Mouse (Mus musculus) heart, embryonic 15.5 days (tissue): Measurements from ENCODE around the gene Fam169b. TPM values are rescaled to one million over a fixed set of nuclear protein-coding genes. Genes with fewer than 3 reads are reported as not detected.

Experiments
- ATAC-seq: fragments of 200-750 bp; cut with Nextera tagmentation; replicated peaks from 2 replicates; pipeline ENCODE4 v1.8.0; 2017; ENCODE audit warnings: low read depth, moderate TSS enrichment; ENCODE audit not compliant: insufficient number of reproducible peaks, insufficient read depth, low FRiP score
- H3K27ac ChIP-seq: fragments of 300-500 bp; sonication (generic); 2 replicates; pipeline ENCODE4 v1.5.1; 2015; ENCODE audit warnings: mild to moderate bottlenecking, inconsistent platforms
- H3K27me3 ChIP-seq: fragments of 300-500 bp; sonication (generic); 2 replicates; pipeline ENCODE4 v1.6.1; 2015; ENCODE audit warnings: inconsistent platforms
- H3K36me3 ChIP-seq: fragments of 300-500 bp; sonication (generic); 2 replicates; pipeline ENCODE4 v1.6.1; 2015; ENCODE audit warnings: mild to moderate bottlenecking, inconsistent platforms
- H3K4me1 ChIP-seq: fragments of 300-500 bp; sonication (generic); replicated peaks from 2 replicates; pipeline ENCODE4 v1.6.1; 2015; ENCODE audit warnings: inconsistent platforms
- H3K4me2 ChIP-seq: fragments of 300-500 bp; sonication (generic); 2 replicates; pipeline ENCODE4 v1.6.1; 2015; ENCODE audit warnings: inconsistent platforms, mild to moderate bottlenecking, moderate library complexity
- H3K4me3 ChIP-seq: fragments of 300-500 bp; sonication (generic); 2 replicates; pipeline ENCODE4 v1.5.1; 2015; ENCODE audit warnings: mild to moderate bottlenecking, inconsistent platforms
- H3K9ac ChIP-seq: fragments of 300-500 bp; sonication (generic); 2 replicates; pipeline ENCODE4 v1.6.1; 2015; ENCODE audit warnings: mild to moderate bottlenecking, inconsistent platforms
- H3K9me3 ChIP-seq: fragments of 300-500 bp; sonication (generic); replicated peaks from 2 replicates; pipeline ENCODE4 v1.6.1; 2016; ENCODE audit warnings: inconsistent platforms
- WGBS: fragments of 180-500 bp; shearing (Covaris S2); methylation state at CpG from one replicate; pipeline ENCODE4 v1.1.7; 2015; ENCODE audit warnings: mixed read lengths; 5-methylcytosine and 5-hydroxymethylcytosine counted together
- polyA plus RNA-seq: library from polyadenylated mRNA; unstranded; fragments of >200 nt; fragmentation: Nextera tagmentation; extraction: Ambion mirVana; gene quantifications from 2 replicates; pipeline ENCODE4 v1.2.1, GENCODE M21; 2015

Fam169b gene
- polyA plus RNA-seq, 1 experiment from 2014 or later = 1.0 TPM

DNA sequence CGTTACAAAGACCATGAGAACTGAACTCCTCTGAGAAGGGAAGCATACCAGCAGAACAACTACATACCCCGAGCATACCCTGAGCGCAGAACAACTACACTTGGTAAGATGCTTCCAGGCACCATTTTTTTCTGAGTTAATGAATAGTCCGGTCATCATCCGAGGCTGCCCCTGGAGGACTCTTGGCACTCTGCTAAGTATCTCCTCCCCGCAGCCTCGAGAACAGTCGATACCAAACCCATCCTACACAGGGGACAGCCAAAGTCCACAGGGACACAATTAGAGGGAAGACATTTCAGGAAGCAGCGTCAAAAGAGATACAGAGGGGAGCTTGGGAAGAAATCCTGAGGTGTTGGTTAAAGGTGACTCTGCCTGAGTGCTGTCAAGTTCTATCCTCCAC, 32.4 kb upstream of the Fam169b start:
- no peak for ATAC-seq
- WGBS = 73% methylated on average over 9 of the region's 9 CpGs

GRCm38 (mm10) chr7:68245681-68246080, 28.0 kb upstream of the Fam169b start:
- ATAC-seq = no peak
- Histone ChIP-seq H3K36me3 (no peaks in the 10 kb centered on the region), H3K4me3 (no peak overlapping the region), H3K27me3 (no peaks in the 10 kb centered on the region), H3K9ac (no peak overlapping the region), H3K4me1 (no peaks in the 10 kb centered on the region), H3K9me3 (no peaks in the 10 kb centered on the region), H3K27ac (no peak overlapping the region), H3K4me2 (no peak overlapping the region)
- 50% methylated on average over 4 of the region's 4 CpGs for WGBS

More for the DNA sequence above, 32.4 kb upstream of the Fam169b start:
- Histone ChIP-seq H3K27me3 (no peaks in the 10 kb centered on the region), H3K36me3 (no peaks in the 10 kb centered on the region), H3K4me3 (no peak overlapping the region), H3K4me1 (no peaks in the 10 kb centered on the region), H3K9me3 (no peaks in the 10 kb centered on the region), H3K27ac (no peak overlapping the region), H3K9ac (no peak overlapping the region), H3K4me2 (no peak overlapping the region)

GRCm38 (mm10) chr7:68246249-68246648, 27.4 kb upstream of the Fam169b start:
- Histone ChIP-seq H3K9me3 (no peaks in the 10 kb centered on the region), H3K27me3 (no peaks in the 10 kb centered on the region), H3K27ac (no peak overlapping the region), H3K4me1 (no peaks in the 10 kb centered on the region), H3K4me2 (no peak overlapping the region), H3K9ac (no peak overlapping the region), H3K4me3 (no peak overlapping the region), H3K36me3 (no peaks in the 10 kb centered on the region)
- no peak for ATAC-seq
- WGBS = 69% methylated on average over 8 of the region's 8 CpGs

DNA sequence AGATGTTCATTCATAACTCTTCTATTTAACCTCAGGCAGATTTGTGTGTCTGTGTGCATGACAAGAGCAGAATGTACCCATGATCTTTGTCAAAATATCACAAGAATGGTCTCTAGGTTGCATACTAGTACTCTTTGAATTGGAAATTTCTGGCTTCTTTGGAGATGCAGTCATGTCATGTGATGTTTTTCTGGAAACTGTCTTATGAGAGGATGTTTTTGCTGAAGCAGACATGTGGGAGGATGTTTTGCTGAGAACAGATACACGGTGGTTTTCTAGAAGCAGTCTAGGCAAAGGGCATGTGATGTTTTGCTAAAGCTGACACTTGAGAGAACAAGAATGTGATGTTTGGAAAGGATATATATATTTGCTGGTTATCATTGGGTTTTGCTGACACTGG, 23.2 kb upstream of the Fam169b start:
- H3K9me3 ChIP-seq = no peaks in the 10 kb centered on the region
- no peaks in the 10 kb centered on the region for H3K4me1 ChIP-seq
- no peak overlapping the region for H3K27ac ChIP-seq
- 45% methylated on average over 1 of the region's 1 CpGs for WGBS
- no peak overlapping the region for H3K4me2 ChIP-seq
- no peaks in the 10 kb centered on the region for H3K36me3 ChIP-seq
- ATAC-seq = no peak
- H3K9ac ChIP-seq = no peak overlapping the region
- no peaks in the 10 kb centered on the region for H3K27me3 ChIP-seq
- no peak overlapping the region for H3K4me3 ChIP-seq

DNA sequence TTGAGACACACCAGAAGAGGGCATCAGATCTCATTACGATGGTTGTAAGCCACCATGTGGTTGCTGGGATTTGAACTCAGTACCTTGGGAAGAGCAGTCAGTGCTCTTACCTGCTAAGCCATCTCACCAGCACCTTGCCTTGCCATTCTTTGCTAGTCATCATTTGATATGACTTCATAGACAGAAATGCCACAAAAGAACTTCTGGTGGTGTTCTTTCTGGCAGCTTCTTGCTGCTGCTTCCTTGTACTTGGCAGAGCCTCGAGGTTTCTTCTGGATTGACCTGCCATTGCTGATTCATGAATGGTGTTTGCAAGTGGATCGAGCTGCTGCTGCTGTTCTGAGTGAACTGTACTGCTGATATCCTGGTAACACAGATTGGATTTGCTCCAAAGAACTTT, 22.7 kb upstream of the Fam169b start:
- H3K4me1 ChIP-seq = no peaks in the 10 kb centered on the region
- no peak for ATAC-seq
- no peaks in the 10 kb centered on the region for H3K36me3 ChIP-seq
- no peaks in the 10 kb centered on the region for H3K27me3 ChIP-seq
- no peak overlapping the region for H3K27ac ChIP-seq
- no peaks in the 10 kb centered on the region for H3K9me3 ChIP-seq
- 83% methylated on average over 3 of the region's 3 CpGs for WGBS
- H3K4me3 ChIP-seq = no peak overlapping the region
- no peak overlapping the region for H3K9ac ChIP-seq
- H3K4me2 ChIP-seq = no peak overlapping the region

- Histone ChIP-seq H3K4me2 (peak overlapping the region; percentile 30; the same call in 1 of the 2 replicates), H3K4me3 (no peak overlapping the region), H3K36me3 (no peaks in the 10 kb centered on the region), H3K9ac (no peak overlapping the region), H3K4me1 (peaks cover 20% of the 10 kb centered on the region), H3K27me3 (no peaks in the 10 kb centered on the region), H3K9me3 (no peaks in the 10 kb centered on the region), H3K27ac (peak overlapping the region; percentile 75)
- 48% methylated on average over 2 of the region's 2 CpGs for WGBS
- ATAC-seq = no peak
Observed at GRCm38 (mm10) chr7:68257767-68258166, 15.9 kb upstream of the Fam169b start.

GRCm38 (mm10) chr7:68258326-68259150, 15.1 kb upstream of the Fam169b start:
- H3K9me3 ChIP-seq = no peaks in the 10 kb centered on the region
- no peaks in the 10 kb centered on the region for H3K27me3 ChIP-seq
- no peaks in the 10 kb centered on the region for H3K36me3 ChIP-seq
- H3K27ac ChIP-seq = peak overlapping the region; percentile 75
- H3K4me3 ChIP-seq = no peak overlapping the region
- ATAC-seq = peak; percentile 87
- H3K4me2 ChIP-seq = peak overlapping the region; percentile 30
- 38% methylated on average over 17 of the region's 17 CpGs for WGBS
- no peak overlapping the region for H3K9ac ChIP-seq
- peaks cover 25% of the 10 kb centered on the region for H3K4me1 ChIP-seq

GRCm38 (mm10) chr7:68259523-68260081, 14.0 kb upstream of the Fam169b start:
- Histone ChIP-seq H3K36me3 (no peaks in the 10 kb centered on the region), H3K9ac (no peak overlapping the region), H3K4me3 (no peak overlapping the region), H3K27ac (no peak overlapping the region), H3K27me3 (no peaks in the 10 kb centered on the region), H3K4me1 (peaks cover 35% of the 10 kb centered on the region), H3K4me2 (no peak overlapping the region), H3K9me3 (no peaks in the 10 kb centered on the region)
- ATAC-seq = no peak
- 61% methylated on average over 6 of the region's 6 CpGs for WGBS

DNA sequence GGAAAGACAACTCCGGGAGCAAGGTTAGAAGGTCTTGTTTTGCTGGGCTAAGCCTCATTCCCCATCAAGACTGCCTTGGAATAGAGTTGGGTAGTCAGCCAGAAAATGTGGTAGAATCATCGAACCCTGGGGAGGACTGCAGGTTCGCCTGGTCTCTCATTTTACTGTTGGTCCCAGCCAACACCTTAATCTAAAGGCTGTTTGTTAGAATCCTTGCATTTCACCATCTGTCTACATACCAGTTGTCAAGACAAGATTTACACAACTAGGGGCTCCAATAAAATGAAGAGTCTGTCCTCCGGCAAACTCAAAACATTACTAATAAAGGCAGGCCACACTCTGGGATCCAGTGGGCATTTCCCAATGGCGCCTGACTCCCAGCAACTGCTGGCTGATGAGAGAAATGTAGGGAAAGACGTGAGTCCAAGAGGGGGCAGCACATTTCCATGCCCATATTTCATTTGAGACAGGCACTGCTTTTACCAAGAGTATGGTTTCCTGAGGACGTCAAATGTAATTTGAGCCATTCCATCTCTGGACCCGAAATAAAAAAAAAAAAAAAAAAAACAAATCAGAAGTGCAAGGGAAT, 10.9 kb upstream of the Fam169b start:
- peak overlapping the region; percentile 23; the same call in 1 of the 2 replicates for H3K27ac ChIP-seq
- no peaks in the 10 kb centered on the region for H3K9me3 ChIP-seq
- no peak overlapping the region for H3K4me2 ChIP-seq
- H3K4me3 ChIP-seq = no peak overlapping the region
- H3K4me1 ChIP-seq = peaks cover 34% of the 10 kb centered on the region
- peaks cover 3% of the 10 kb centered on the region; the same call in 1 of the 2 replicates for H3K27me3 ChIP-seq
- H3K36me3 ChIP-seq = no peaks in the 10 kb centered on the region
- no peak for ATAC-seq
- WGBS = 60% methylated on average over 8 of the region's 8 CpGs
- H3K9ac ChIP-seq = no peak overlapping the region

DNA sequence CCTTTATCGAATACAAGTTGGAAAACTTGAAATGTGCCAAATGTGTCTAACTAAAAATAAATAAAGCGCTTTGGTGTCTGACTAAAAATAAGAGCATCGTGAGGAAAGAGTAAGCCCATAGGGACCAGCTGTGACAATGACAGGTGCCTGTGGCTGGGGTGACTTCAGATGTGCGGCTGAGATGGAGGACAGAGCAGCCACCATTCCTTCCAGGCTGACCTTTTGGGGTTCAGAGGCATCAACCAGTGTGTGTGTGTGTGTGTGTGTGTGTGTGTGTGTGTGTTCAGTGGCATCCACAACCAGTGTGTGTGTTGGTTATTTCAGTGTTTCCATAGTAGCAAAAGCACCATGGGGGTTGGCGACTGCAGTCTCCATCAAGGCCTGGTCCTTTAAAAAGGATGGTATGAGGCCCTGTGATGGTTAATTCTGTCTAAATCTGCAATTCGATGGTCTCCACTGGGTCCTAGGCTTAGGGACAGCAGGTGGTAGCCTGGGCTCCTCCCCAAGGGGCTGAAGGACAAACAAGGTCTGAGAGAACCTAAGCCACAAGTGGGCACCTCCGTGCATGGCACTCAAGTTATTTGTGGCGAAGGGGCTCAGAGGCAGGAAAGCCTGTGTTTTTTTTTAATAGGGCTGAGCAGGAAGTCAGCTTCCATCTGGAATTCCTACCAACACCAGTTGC, 10.2 kb upstream of the Fam169b start:
- ATAC-seq = peak; percentile 11; the same call in 1 of the 2 replicates
- Histone ChIP-seq H3K4me2 (peak overlapping the region; percentile 84), H3K9me3 (no peaks in the 10 kb centered on the region), H3K36me3 (no peaks in the 10 kb centered on the region), H3K4me1 (peaks cover 28% of the 10 kb centered on the region), H3K4me3 (peak overlapping the region; percentile 49), H3K27ac (peak overlapping the region; percentile 12; the same call in 1 of the 2 replicates), H3K27me3 (peaks cover 3% of the 10 kb centered on the region; the same call in 1 of the 2 replicates), H3K9ac (peak overlapping the region; percentile 37; the same call in 1 of the 2 replicates)
- 46% methylated on average over 8 of the region's 8 CpGs for WGBS

DNA sequence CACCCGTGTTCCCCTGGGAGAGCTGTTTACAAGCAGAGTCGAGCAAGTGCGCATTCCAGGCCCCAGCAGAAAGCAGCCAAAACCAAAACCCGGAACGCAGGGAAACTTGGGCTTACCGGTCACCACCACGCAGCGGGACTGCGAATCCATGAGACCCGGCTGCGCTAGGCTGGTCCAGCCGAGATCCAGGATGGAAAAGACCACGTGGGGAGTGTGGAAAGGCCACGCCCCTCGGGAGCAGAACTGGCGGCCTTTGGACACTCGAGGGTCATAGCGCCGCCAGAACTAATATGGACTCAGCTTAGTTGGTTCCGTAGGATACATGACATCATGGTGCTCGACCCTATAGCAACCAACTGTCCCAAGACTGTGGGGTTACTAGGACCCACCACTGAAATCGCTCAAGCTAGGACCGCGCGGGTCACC, 9.6 kb upstream of the Fam169b start, which contains the start of gene Pgpep1l:
Gene Pgpep1l, minus strand, starts transcription at position 206 of the 426 bp plus-strand sequence.
- H3K9me3 ChIP-seq = no peaks in the 10 kb centered on the region
- no peaks in the 10 kb centered on the region for H3K36me3 ChIP-seq
- peaks cover 22% of the 10 kb centered on the region for H3K4me1 ChIP-seq
- peak within 1 kb of the TSS; percentile 49 for H3K4me3 ChIP-seq
- peak; percentile 58; the same call in 1 of the 2 replicates for ATAC-seq
- H3K27ac ChIP-seq = peak within 1 kb of the TSS; percentile 12; the same call in 1 of the 2 replicates
- peaks cover 3% of the 10 kb centered on the region; the same call in 1 of the 2 replicates for H3K27me3 ChIP-seq
- WGBS = 11% methylated on average over 25 of the region's 25 CpGs
- peak within 1 kb of the TSS; percentile 37 for H3K9ac ChIP-seq
- peak within 1 kb of the TSS; percentile 84 for H3K4me2 ChIP-seq
